11 mouse cellular contexts compared by ENCODE assay signal in the genomic region with DNA sequence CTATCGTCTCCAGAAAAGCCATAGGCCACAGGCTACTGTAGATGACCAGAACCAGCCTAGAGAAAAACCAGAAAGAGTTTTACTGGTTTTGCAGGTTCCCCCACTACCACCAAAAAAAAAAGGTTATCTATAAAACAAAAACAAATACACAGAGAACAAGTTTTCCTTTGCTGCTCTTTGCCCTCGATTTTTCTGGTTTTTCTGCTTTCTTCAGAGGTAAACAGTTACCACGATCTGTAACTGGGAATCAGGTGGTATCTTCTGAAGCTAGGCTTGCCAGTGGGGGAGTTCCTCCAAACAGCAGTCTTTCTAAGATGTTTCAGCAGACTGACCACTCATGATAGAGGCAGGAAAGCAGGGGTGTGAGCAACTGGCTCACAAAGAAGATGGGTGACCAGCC.
DNase-seq lines count a peak whose midpoint lies in the region; ATAC-seq and TF ChIP-seq lines count a peak whose summit lies in the region.
"Had no signal": no experiment of that assay in that cellular context is flagged by ENCODE, and none has a peak within 500 bp of the region (broad histone marks: within the 10 kb centered on the region; RNA-seq: fewer than 3 reads in every experiment).

No protein-coding gene starts in this region.

- peak overlapping the region; percentile 43; the same call in 1 of the 2 replicates for H3K27ac ChIP-seq in intestine, embryonic 14.5 days (ENCODE audit: low read depth)
- H3K27ac ChIP-seq in intestine, embryonic 16.5 days (ENCODE audit: low read length) = no peak overlapping the region; the same call in 1 of the 2 replicates
- H3K27ac ChIP-seq in ES-E14 (ENCODE audit: insufficient read depth, low read depth, low read length, poor library complexity, severe bottlenecking) = peak overlapping the region; percentile 85; the same call in 1 of the 2 replicates
- 0 out of 2 replicates have a peak overlapping the region, but pooled peaks have one; percentile 23 for H3K27ac ChIP-seq in hindbrain, embryonic 12.5 days
- no peak overlapping the region for H3K27ac ChIP-seq in neural tube, embryonic 12.5 days
- H3K27ac ChIP-seq in kidney, adult 2 months (ENCODE audit: insufficient read depth, low read depth, low read length) = no peak overlapping the region
- H3K27ac ChIP-seq: limb, embryonic 15.5 days had no signal

- WGBS in intestine, embryonic 14.5 days = 66% methylated on average over 3 of the region's 3 CpGs
- 44% methylated on average over 3 of the region's 3 CpGs for WGBS in intestine, embryonic 16.5 days
- 88% methylated on average over 3 of the region's 3 CpGs for WGBS in hindbrain, embryonic 12.5 days
- WGBS in neural tube, embryonic 12.5 days = 82% methylated on average over 3 of the region's 3 CpGs
- 38% methylated on average over 3 of the region's 3 CpGs for WGBS in kidney, adult 2 months

- H3K27me3 ChIP-seq in intestine, embryonic 14.5 days (replicated peaks; ENCODE audit: control insufficient read depth, insufficient read depth, low read length) = no peaks in the 10 kb centered on the region
- H3K27me3 ChIP-seq in intestine, embryonic 16.5 days (replicated peaks; ENCODE audit: control insufficient read depth, insufficient read depth, low read length) = no peaks in the 10 kb centered on the region
- no peaks in the 10 kb centered on the region for H3K27me3 ChIP-seq in hindbrain, embryonic 12.5 days
- no peaks in the 10 kb centered on the region for H3K27me3 ChIP-seq in neural tube, embryonic 12.5 days (replicated peaks)
- H3K27me3 ChIP-seq in kidney, adult 2 months (replicated peaks; ENCODE audit: control insufficient read depth, insufficient read depth, low read length) = no peaks in the 10 kb centered on the region
- H3K27me3 ChIP-seq: limb, embryonic 15.5 days; Patski had no signal

- no peak overlapping the region for H3K4me2 ChIP-seq in intestine, embryonic 14.5 days (ENCODE audit: low read length)
- H3K4me2 ChIP-seq in intestine, embryonic 16.5 days (ENCODE audit: low read depth, low read length) = no peak overlapping the region
- no peak overlapping the region for H3K4me2 ChIP-seq in hindbrain, embryonic 12.5 days (replicated peaks)
- no peak overlapping the region for H3K4me2 ChIP-seq in neural tube, embryonic 12.5 days (replicated peaks)
- H3K4me2 ChIP-seq: limb, embryonic 15.5 days had no signal

- H3K4me3 ChIP-seq in intestine, embryonic 14.5 days (ENCODE audit: low read depth, low read length) = no peak overlapping the region
- H3K4me3 ChIP-seq in intestine, embryonic 16.5 days (ENCODE audit: low read length) = no peak overlapping the region
- no peak overlapping the region for H3K4me3 ChIP-seq in ES-E14 (ENCODE audit: insufficient read depth in 1 of 2, low read depth in 1 of 2, low read length in 2 of 2, poor library complexity in 1 of 2, severe bottlenecking in 1 of 2)
- no peak overlapping the region for H3K4me3 ChIP-seq in hindbrain, embryonic 12.5 days
- no peak overlapping the region for H3K4me3 ChIP-seq in neural tube, embryonic 12.5 days
- no peak overlapping the region for H3K4me3 ChIP-seq in kidney, adult 2 months (ENCODE audit: insufficient read depth, low read depth, low read length)
- H3K4me3 ChIP-seq: limb, embryonic 15.5 days had no signal

- H3K36me3 ChIP-seq in intestine, embryonic 14.5 days (ENCODE audit: control insufficient read depth, insufficient read depth, low read length) = no peaks in the 10 kb centered on the region
- H3K36me3 ChIP-seq in intestine, embryonic 16.5 days (ENCODE audit: control insufficient read depth, insufficient read depth, low read length) = no peaks in the 10 kb centered on the region
- peaks cover 4% of the 10 kb centered on the region; the same call in 1 of the 2 replicates for H3K36me3 ChIP-seq in ES-E14 (ENCODE audit: control insufficient read depth, insufficient read depth, low read length, poor library complexity, severe bottlenecking)
- no peaks in the 10 kb centered on the region for H3K36me3 ChIP-seq in hindbrain, embryonic 12.5 days
- no peaks in the 10 kb centered on the region for H3K36me3 ChIP-seq in neural tube, embryonic 12.5 days
- H3K36me3 ChIP-seq in kidney, adult 2 months (ENCODE audit: control insufficient read depth, insufficient read depth, low read length) = no peaks in the 10 kb centered on the region
- H3K36me3 ChIP-seq: limb, embryonic 15.5 days had no signal

- in situ Hi-C loops in ES-E14 (cut with MboI; ENCODE audit: low sequenced_read_pairs in 2 of 2, unreplicated experiment in 2 of 2) = no loop called here

- TF ChIP-seq POLR2A in kidney, adult 2 months (IDR thresholded peaks at IDR 0.05; ENCODE audit: low read depth, low read length) = no peak

- no peak overlapping the region for H3K9ac ChIP-seq in intestine, embryonic 14.5 days (ENCODE audit: low read length)
- H3K9ac ChIP-seq in intestine, embryonic 16.5 days (ENCODE audit: low read depth, low read length) = no peak overlapping the region
- no peak overlapping the region for H3K9ac ChIP-seq in ES-E14 (ENCODE audit: insufficient read depth, low read depth, low read length, poor library complexity, severe bottlenecking)
- H3K9ac ChIP-seq in hindbrain, embryonic 12.5 days = no peak overlapping the region
- 0 out of 2 replicates have a peak overlapping the region, but pooled peaks have one; percentile 13 for H3K9ac ChIP-seq in neural tube, embryonic 12.5 days
- H3K9ac ChIP-seq: limb, embryonic 15.5 days had no signal

- no peaks in the 10 kb centered on the region for H3K9me3 ChIP-seq in intestine, embryonic 14.5 days (ENCODE audit: control insufficient read depth, low read length)
- no peaks in the 10 kb centered on the region for H3K9me3 ChIP-seq in intestine, embryonic 16.5 days (ENCODE audit: control insufficient read depth, low read length)
- no peaks in the 10 kb centered on the region for H3K9me3 ChIP-seq in ES-E14 (ENCODE audit: control insufficient read depth, insufficient read depth, low read depth, low read length)
- no peaks in the 10 kb centered on the region for H3K9me3 ChIP-seq in hindbrain, embryonic 12.5 days (replicated peaks)
- no peaks in the 10 kb centered on the region for H3K9me3 ChIP-seq in neural tube, embryonic 12.5 days
- H3K9me3 ChIP-seq: limb, embryonic 15.5 days had no signal

- ATAC-seq in intestine, embryonic 14.5 days (replicated peaks; ENCODE audit: low FRiP score, low TSS enrichment, low read depth) = no peak
- ATAC-seq in intestine, embryonic 16.5 days = no peak
- no peak for ATAC-seq in hindbrain, embryonic 12.5 days (ENCODE audit: low FRiP score)
- no peak for ATAC-seq in neural tube, embryonic 12.5 days (ENCODE audit: low FRiP score, low read depth)
- ATAC-seq in frontal cortex, adult (ENCODE audit: low TSS enrichment) = no peak
- ATAC-seq: Patski had no signal

- DNase-seq in intestine, embryonic 14.5 days (ENCODE audit: low spot score) = no peak
- no peak for DNase-seq in ES-E14 (ENCODE audit: low read depth, low spot score)
- no peak for DNase-seq in lung, postnatal 25 days (ENCODE audit: low spot score)
- DNase-seq in kidney, adult 2 months = no peak
- DNase-seq: adrenal gland, postnatal 14 days had no signal

- TF ChIP-seq CTCF in kidney, adult 2 months (conservative IDR thresholded peaks at IDR 0.05; ENCODE audit: insufficient read depth, insufficient read length, low read depth, low read length) = no peak

- H3K4me1 ChIP-seq in intestine, embryonic 14.5 days (replicated peaks; ENCODE audit: control insufficient read depth, insufficient read depth, low read length) = peaks cover 23% of the 10 kb centered on the region
- peaks cover 51% of the 10 kb centered on the region for H3K4me1 ChIP-seq in intestine, embryonic 16.5 days (ENCODE audit: control insufficient read depth, insufficient read depth, low read length)
- peaks cover 19 to 39% of the 10 kb centered on the region in 2 experiments for H3K4me1 ChIP-seq in ES-E14 (ENCODE audit: control insufficient read depth in 2 of 2, insufficient read depth in 2 of 2, low read length in 2 of 2, poor library complexity in 1 of 2)
- peaks cover 70% of the 10 kb centered on the region for H3K4me1 ChIP-seq in hindbrain, embryonic 12.5 days
- H3K4me1 ChIP-seq in neural tube, embryonic 12.5 days = peaks cover 57% of the 10 kb centered on the region
- peaks cover 52% of the 10 kb centered on the region for H3K4me1 ChIP-seq in kidney, adult 2 months (ENCODE audit: control insufficient read depth, insufficient read depth, low read length)

TF ChIP-seq in ES-E14, 5 proteins besides CTCF, POLR2A, EP300 and RAD21:
- TF ChIP-seq MAFK (IDR thresholded peaks at IDR 0.05; ENCODE audit: insufficient read depth, low read depth, low read length) = no peak
- no peak for TF ChIP-seq HCFC1 (IDR thresholded peaks at IDR 0.05; ENCODE audit: borderline replicate concordance, insufficient read depth, low read length)
- no peak for TF ChIP-seq ZC3H11A (IDR thresholded peaks at IDR 0.05; ENCODE audit: borderline replicate concordance, low read depth, low read length)
- TF ChIP-seq ZNF384 (IDR thresholded peaks at IDR 0.05; ENCODE audit: low read depth, low read length) = no peak
- TF ChIP-seq CHD2 (IDR thresholded peaks at IDR 0.05; ENCODE audit: low read depth, low read length) = no peak

Comparison
In these comparisons a context has a peak if more than half of its experiments do, and no peak if none do; other contexts are left out.
1. H3K27ac ChIP-seq: peak in intestine, embryonic 14.5 days (single experiment), ES-E14 (single experiment) and hindbrain, embryonic 12.5 days (single experiment); none in intestine, embryonic 16.5 days (single experiment), neural tube, embryonic 12.5 days (single experiment) and kidney, adult 2 months (single experiment).